Mouse (Mus musculus) myocyte (in vitro differentiated cells): ENCODE results near the gene Rnf43. TPM values are rescaled to one million over a fixed set of nuclear protein-coding genes. Genes with fewer than 3 reads are reported as not detected.

Experiments
- H3K27me3 ChIP-seq: one replicate; pipeline ENCODE4 v1.6.1; 2011; ENCODE audit not compliant: control insufficient read depth, insufficient read depth, insufficient read length
- H3K36me3 ChIP-seq: one replicate; pipeline ENCODE4 v1.6.1; 2011; ENCODE audit not compliant: control insufficient read depth, insufficient read depth
- H3K4me2 ChIP-seq: one replicate; pipeline ENCODE4 v1.6.1; 2011; ENCODE audit warnings: low read depth, control low read depth
- H3K4me3 ChIP-seq: one replicate; pipeline ENCODE4 v1.5.1; 2011; ENCODE audit warnings: mild to moderate bottlenecking, control low read depth, moderate library complexity
- H3K79me2 ChIP-seq: one replicate; pipeline ENCODE4 v1.6.1; 2011; ENCODE audit not compliant: control insufficient read depth, insufficient read depth
- H3ac ChIP-seq: one replicate; pipeline ENCODE4 v1.6.1; 2011; ENCODE audit not compliant: control insufficient read depth, insufficient read length
- CEBPB ChIP-seq: IDR thresholded peaks from 2 replicates; pipeline ENCODE4 v1.6.1; 2011; ENCODE audit warnings: mild to moderate bottlenecking, moderate library complexity; ENCODE audit not compliant: poor library complexity, insufficient read depth, severe bottlenecking
- E2F4 ChIP-seq: IDR thresholded peaks from one replicate; pipeline ENCODE4 v1.6.1; 2011; ENCODE audit warnings: mild to moderate bottlenecking, control low read depth, moderate library complexity; ENCODE audit not compliant: insufficient read depth
- MAX ChIP-seq: IDR thresholded peaks from one replicate; pipeline ENCODE4 v1.6.1; 2011; ENCODE audit warnings: low read depth, mild to moderate bottlenecking, control low read depth
- MYOD1 ChIP-seq, 3 experiments: IDR thresholded peaks; one replicate each; pipeline ENCODE4 v1.6.1; 2011; ENCODE audit warnings: control low read depth in 2 of 3, low read depth in 2 of 3, mild to moderate bottlenecking in 2 of 3, moderate library complexity in 1 of 3; ENCODE audit not compliant: insufficient read length in 2 of 3, control insufficient read depth in 1 of 3
- MYOG ChIP-seq, 3 experiments: IDR thresholded peaks; one replicate each; pipeline ENCODE4 v1.6.1; 2011; ENCODE audit warnings: control low read depth in 2 of 3, low read depth in 2 of 3, mild to moderate bottlenecking in 2 of 3; ENCODE audit not compliant: insufficient read length in 2 of 3, control insufficient read depth in 1 of 3, insufficient read depth in 1 of 3
- POLR2A ChIP-seq: IDR thresholded peaks from one replicate; pipeline ENCODE4 v1.6.1; 2011; ENCODE audit warnings: low read depth, mild to moderate bottlenecking, control low read depth, moderate library complexity; ENCODE audit not compliant: insufficient read length
- POLR2AphosphoS2 ChIP-seq: IDR thresholded peaks from one replicate; pipeline ENCODE4 v1.6.1; 2011; ENCODE audit warnings: low read depth, control low read depth; ENCODE audit not compliant: insufficient read length
- REST ChIP-seq: IDR thresholded peaks from one replicate; pipeline ENCODE4 v1.6.1; 2011; ENCODE audit warnings: mild to moderate bottlenecking, control low read depth, moderate library complexity; ENCODE audit not compliant: insufficient read depth, insufficient read length
- SRF ChIP-seq: IDR thresholded peaks from one replicate; pipeline ENCODE4 v1.6.1; 2011; ENCODE audit warnings: low read depth; ENCODE audit not compliant: control insufficient read depth, insufficient read length
- TCF12 ChIP-seq: IDR thresholded peaks from one replicate; pipeline ENCODE4 v1.6.1; 2011; ENCODE audit warnings: mild to moderate bottlenecking, control low read depth; ENCODE audit not compliant: poor library complexity, insufficient read depth, severe bottlenecking
- TCF3 ChIP-seq: IDR thresholded peaks from one replicate; pipeline ENCODE4 v1.6.1; 2011; ENCODE audit warnings: low read depth, control low read depth; ENCODE audit not compliant: insufficient read length
- USF1 ChIP-seq: IDR thresholded peaks from one replicate; pipeline ENCODE4 v1.6.1; 2011; ENCODE audit warnings: low read depth, mild to moderate bottlenecking, control low read depth, moderate library complexity
- polyA plus RNA-seq: library from polyadenylated mRNA; unstranded; fragments of >200 nt; fragmentation: generic; extraction: Trizol; gene quantifications from one replicate; pipeline ENCODE4 v1.2.1, GENCODE M21; 2012; ENCODE audit warnings: missing spikeins

The Rnf43 gene
- polyA plus RNA-seq, 1 experiment: not detected

DNA sequence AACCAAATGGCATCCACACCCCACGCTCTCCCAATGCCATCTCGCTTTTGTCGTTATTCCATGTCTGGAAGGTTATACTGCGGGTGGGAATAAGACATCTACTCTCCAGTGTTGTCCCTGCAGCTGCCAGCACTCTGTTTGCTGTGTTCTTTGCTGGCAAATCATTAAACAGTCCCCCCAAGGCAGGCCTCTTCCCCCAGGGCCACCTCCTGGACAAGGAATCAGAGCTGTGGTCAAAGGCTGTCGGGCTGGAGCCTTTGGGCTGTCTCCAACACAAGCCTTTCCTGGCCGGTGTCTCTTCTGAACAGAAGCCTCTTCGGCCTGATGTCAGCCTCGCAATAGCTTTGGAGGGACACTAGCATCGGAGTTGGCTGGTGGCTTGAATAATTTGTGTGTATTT lies 41.8 kb downstream of the Rnf43 start:
- H3K4me2 ChIP-seq: no peak overlapping the region
- H3K36me3 ChIP-seq: no peaks in the 10 kb centered on the region
- peaks cover 55% of the 10 kb centered on the region for H3K27me3 ChIP-seq
- no peak overlapping the region for H3K4me3 ChIP-seq
- no peak overlapping the region for H3ac ChIP-seq
- TF ChIP-seq TCF3 (no peak), POLR2AphosphoS2 (no peak), REST (no peak), USF1 (no peak), E2F4 (no peak), POLR2A (no peak), SRF (no peak), CEBPB (no peak), TCF12 (no peak), MYOG (IDR thresholded peaks at IDR 0.05; ENCODE audit: control insufficient read depth in 1 of 3, insufficient read depth in 1 of 3, insufficient read length in 2 of 3, low read depth in 2 of 3) (no peak), MYOD1 (IDR thresholded peaks at IDR 0.05; ENCODE audit: control insufficient read depth in 1 of 3, insufficient read length in 2 of 3, low read depth in 2 of 3) (no peak)
- no peaks in the 10 kb centered on the region for H3K79me2 ChIP-seq

DNA sequence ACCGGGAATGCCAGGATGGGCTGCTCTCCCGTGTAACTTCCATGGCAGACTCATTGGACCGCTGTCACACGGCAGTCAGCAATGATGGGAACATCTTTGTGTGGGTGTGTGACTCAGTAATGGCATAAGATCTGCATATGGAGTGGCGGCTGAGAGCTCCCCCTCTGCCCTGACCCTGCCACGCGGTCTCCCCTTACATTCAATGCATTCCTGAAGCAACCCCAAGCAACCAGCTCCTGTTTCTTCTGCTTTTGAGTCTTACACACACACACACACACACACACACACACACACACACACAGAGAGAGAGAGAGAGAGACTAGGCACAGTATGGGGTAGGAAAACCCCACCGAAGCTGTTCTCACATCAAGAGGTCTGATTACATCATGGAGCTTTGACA lies 45.0 kb downstream of the Rnf43 start:
- Histone ChIP-seq H3K4me3 (no peak overlapping the region), H3K27me3 (peaks cover 58% of the 10 kb centered on the region), H3ac (no peak overlapping the region), H3K36me3 (no peaks in the 10 kb centered on the region), H3K4me2 (no peak overlapping the region), H3K79me2 (no peaks in the 10 kb centered on the region)
- no peak for TF ChIP-seq POLR2AphosphoS2
- TF ChIP-seq MYOD1 (IDR thresholded peaks at IDR 0.05; ENCODE audit: control insufficient read depth in 1 of 3, insufficient read length in 2 of 3, low read depth in 2 of 3): no peak
- TF ChIP-seq SRF: no peak
- no peak for TF ChIP-seq MYOG (IDR thresholded peaks at IDR 0.05; ENCODE audit: control insufficient read depth in 1 of 3, insufficient read depth in 1 of 3, insufficient read length in 2 of 3, low read depth in 2 of 3)
- no peak for TF ChIP-seq E2F4
- no peak for TF ChIP-seq MAX

DNA sequence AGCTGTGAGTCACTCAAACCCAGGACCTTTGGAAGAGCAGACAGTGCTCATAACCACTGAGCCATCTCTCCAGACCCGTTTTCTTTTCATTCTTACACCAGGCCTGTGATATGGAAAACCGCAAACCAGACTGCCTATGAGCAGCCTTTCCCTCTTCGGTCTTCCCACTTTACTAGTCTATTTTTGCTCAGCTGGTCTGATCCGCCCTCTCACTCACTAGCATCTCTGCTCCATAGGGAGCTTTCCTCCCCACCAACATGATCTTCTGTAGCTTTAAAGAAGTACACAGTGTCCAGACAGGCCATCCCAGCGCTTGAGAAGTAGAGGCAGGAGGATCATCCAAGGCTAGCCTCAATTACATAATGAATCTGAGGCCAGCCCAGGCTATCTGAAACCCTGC lies 46.5 kb downstream of the Rnf43 start:
- Histone ChIP-seq H3K79me2 (no peaks in the 10 kb centered on the region), H3K4me3 (no peak overlapping the region), H3K4me2 (no peak overlapping the region), H3ac (no peak overlapping the region), H3K36me3 (no peaks in the 10 kb centered on the region), H3K27me3 (peaks cover 63% of the 10 kb centered on the region)
- TF ChIP-seq MYOD1 (IDR thresholded peaks at IDR 0.05; ENCODE audit: control insufficient read depth in 1 of 3, insufficient read length in 2 of 3, low read depth in 2 of 3) (no peak), TCF12 (no peak), USF1 (no peak), CEBPB (no peak), SRF (no peak)

DNA sequence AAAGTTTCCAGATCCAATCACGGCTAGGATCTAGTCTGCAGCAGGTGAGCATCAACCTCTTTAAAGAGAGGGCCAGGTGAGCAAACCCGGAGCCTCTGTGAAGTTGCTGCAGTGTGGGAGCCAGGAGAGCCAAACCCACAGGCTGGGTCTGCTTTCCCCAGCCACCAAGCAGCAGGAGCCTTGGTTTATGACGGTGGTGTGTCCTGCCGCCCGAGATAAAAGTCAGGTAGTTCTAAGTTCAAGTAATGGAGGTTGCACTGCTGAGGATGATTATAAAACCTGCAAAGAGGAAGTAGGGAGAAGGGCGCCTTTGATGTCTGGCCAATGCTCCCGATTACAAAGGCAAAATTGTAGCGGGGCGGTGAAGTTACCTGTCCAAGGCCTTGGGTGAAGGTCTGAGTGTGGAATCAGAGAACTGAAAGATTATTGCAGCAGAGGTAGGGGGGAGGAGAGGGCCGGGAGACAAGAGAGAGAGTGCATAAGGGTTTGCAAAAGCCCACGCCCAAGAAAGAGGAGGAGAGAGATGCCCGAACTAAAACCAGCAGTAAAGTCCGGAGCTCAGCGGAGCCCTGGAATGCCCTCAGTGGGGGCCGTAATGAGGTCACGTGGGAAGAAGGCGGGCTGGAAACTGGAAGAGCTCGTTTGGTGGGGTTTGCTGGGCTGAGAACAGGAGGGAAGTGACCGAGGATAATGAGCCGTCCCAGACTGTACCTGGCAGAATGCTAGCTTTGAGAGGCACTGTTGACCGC lies 47.2 kb downstream of the Rnf43 start:
- peaks cover 60% of the 10 kb centered on the region for H3K27me3 ChIP-seq
- H3K4me2 ChIP-seq: no peak overlapping the region
- H3K36me3 ChIP-seq: no peaks in the 10 kb centered on the region
- H3K79me2 ChIP-seq: no peaks in the 10 kb centered on the region
- H3K4me3 ChIP-seq: no peak overlapping the region
- H3ac ChIP-seq: no peak overlapping the region
- TF ChIP-seq USF1: no peak
- TF ChIP-seq TCF3: no peak
- no peak for TF ChIP-seq POLR2A
- no peak for TF ChIP-seq POLR2AphosphoS2
- no peak for TF ChIP-seq E2F4
- TF ChIP-seq MYOG (IDR thresholded peaks at IDR 0.05; ENCODE audit: control insufficient read depth in 1 of 3, insufficient read depth in 1 of 3, insufficient read length in 2 of 3, low read depth in 2 of 3): no peak
- TF ChIP-seq MYOD1 (IDR thresholded peaks at IDR 0.05; ENCODE audit: control insufficient read depth in 1 of 3, insufficient read length in 2 of 3, low read depth in 2 of 3): no peak

DNA sequence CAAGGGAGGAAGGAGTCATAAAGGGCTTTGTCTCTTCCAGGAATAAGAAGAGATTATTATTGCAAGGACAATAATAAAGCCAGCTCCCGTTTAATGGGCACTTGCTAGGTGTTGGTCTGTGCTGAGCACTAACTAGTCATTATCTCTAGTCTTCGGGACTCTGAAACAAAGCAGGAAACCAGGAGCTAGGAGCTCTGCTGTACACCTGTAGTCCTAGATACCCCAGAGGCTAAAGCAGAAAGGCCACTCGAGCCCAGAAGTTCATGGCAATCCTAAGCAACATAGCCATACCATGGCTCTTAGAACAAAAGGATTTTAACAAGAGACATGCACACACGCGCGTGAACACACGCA lies 47.7 kb downstream of the Rnf43 start:
- Histone ChIP-seq H3K4me3 (no peak overlapping the region), H3K27me3 (peaks cover 66% of the 10 kb centered on the region)

More for the DNA sequence above, 47.7 kb downstream of the Rnf43 start:
- TF ChIP-seq REST: no peak
- no peak for TF ChIP-seq E2F4
- no peak for TF ChIP-seq POLR2A
- TF ChIP-seq TCF3: no peak
- TF ChIP-seq SRF: no peak
- no peak for TF ChIP-seq USF1
- no peak for TF ChIP-seq MAX
- H3K36me3 ChIP-seq: no peaks in the 10 kb centered on the region
- H3K79me2 ChIP-seq: no peaks in the 10 kb centered on the region
- H3ac ChIP-seq: no peak overlapping the region
- no peak overlapping the region for H3K4me2 ChIP-seq
